Mouse (Mus musculus) heart, postnatal 36 days (tissue): ENCODE measurements at regions not wholly inside any gene's neighbourhood (a gene's known extent, or its start where the extent isn't known, plus 50 kb on each side); places are given as distances from the start of the nearest gene placed in this dataset.

Source experiments
- DNase-seq, 2 experiments: peaks; one replicate each; pipeline ENCODE4 v3.0.0; 2021 to 2022
- intact Hi-C: fragments of 180-260 bp; cut with DNase I; formaldehyde crosslinking; loops from one replicate; pipeline ENCODE4 v1.15.1; 2025

GRCm38 (mm10) chr14:55301996-55302395, 80.2 kb downstream of the Dhrs2 start:
- intact Hi-C loops: loop anchor here (5.0 kb wide), 1 partner anchor 45 kb away; no protein-coding TSS in a partner anchor

GRCm38 (mm10) chr14:55313615-55314014, 91.8 kb downstream of the Dhrs2 start:
- no peak for DNase-seq
- intact Hi-C loops: no loop called here

More at GRCm38 (mm10) chr14:55301996-55302395, 80.2 kb downstream of the Dhrs2 start:
- DNase-seq: no peak

GRCm38 (mm10) chr14:55323897-55324296, 102.1 kb downstream of the Dhrs2 start:
- no peak for DNase-seq
- intact Hi-C loops: no loop called here

GRCm38 (mm10) chr14:55324335-55324734, 102.5 kb downstream of the Dhrs2 start:
- intact Hi-C loops: no loop called here
- DNase-seq: no peak

GRCm38 (mm10) chr14:55333812-55334211, 112.0 kb downstream of the Dhrs2 start:
- intact Hi-C loops: no loop called here

GRCm38 (mm10) chr14:55334305-55334704, 112.5 kb downstream of the Dhrs2 start:
- intact Hi-C loops: no loop called here
- DNase-seq: no peak

More at GRCm38 (mm10) chr14:55333812-55334211, 112.0 kb downstream of the Dhrs2 start:
- no peak for DNase-seq

- intact Hi-C loops: no loop called here
- DNase-seq: no peak
Observed at GRCm38 (mm10) chr14:55335586-55335985, 113.8 kb downstream of the Dhrs2 start.

GRCm38 (mm10) chr14:55336451-55337195, 114.8 kb downstream of the Dhrs2 start:
- DNase-seq: no peak
- intact Hi-C loops: no loop called here

GRCm38 (mm10) chr14:55338010-55338409, 116.2 kb downstream of the Dhrs2 start:
- intact Hi-C loops: no loop called here
- DNase-seq: no peak

- DNase-seq: no peak
- intact Hi-C loops: no loop called here
Observed at GRCm38 (mm10) chr14:55338500-55338899, 116.7 kb downstream of the Dhrs2 start.

GRCm38 (mm10) chr14:55339036-55339614, 117.3 kb downstream of the Dhrs2 start:
- intact Hi-C loops: no loop called here

GRCm38 (mm10) chr14:55343341-55343740, 121.5 kb downstream of the Dhrs2 start:
- no peak for DNase-seq
- intact Hi-C loops: no loop called here

More at GRCm38 (mm10) chr14:55339036-55339614, 117.3 kb downstream of the Dhrs2 start:
- DNase-seq: no peak

- intact Hi-C loops: no loop called here
- DNase-seq: no peak
Observed at GRCm38 (mm10) chr14:55343914-55344313, 122.1 kb downstream of the Dhrs2 start.

GRCm38 (mm10) chr14:55345091-55345490, 123.3 kb downstream of the Dhrs2 start:
- no peak for DNase-seq
- intact Hi-C loops: loop anchor here (5.0 kb wide), 1 partner anchor 43 kb away; no protein-coding TSS in a partner anchor

- intact Hi-C loops: loop anchor here (5.0 kb wide), 1 partner anchor 46 kb away; no protein-coding TSS in a partner anchor
- peak in 1 of 2 experiments; percentile 53 for DNase-seq
Observed at GRCm38 (mm10) chr14:55348098-55348497, 126.3 kb downstream of the Dhrs2 start.

GRCm38 (mm10) chr14:55357258-55357657, 121.3 kb upstream of the Dhrs4 start:
- DNase-seq: no peak

GRCm38 (mm10) chr14:55358429-55358828, 120.1 kb upstream of the Dhrs4 start:
- DNase-seq: no peak
- intact Hi-C loops: no loop called here

More at GRCm38 (mm10) chr14:55357258-55357657, 121.3 kb upstream of the Dhrs4 start:
- intact Hi-C loops: no loop called here

- intact Hi-C loops: no loop called here
Observed at GRCm38 (mm10) chr14:55362316-55362715, 116.2 kb upstream of the Dhrs4 start.

GRCm38 (mm10) chr14:55362757-55363156, 115.8 kb upstream of the Dhrs4 start:
- intact Hi-C loops: no loop called here
- DNase-seq: no peak

More at GRCm38 (mm10) chr14:55362316-55362715, 116.2 kb upstream of the Dhrs4 start:
- peak in 1 of 2 experiments; percentile 11 for DNase-seq

GRCm38 (mm10) chr14:55370384-55370783, 108.2 kb upstream of the Dhrs4 start:
- DNase-seq: no peak
- intact Hi-C loops: no loop called here

- intact Hi-C loops: no loop called here
- DNase-seq: no peak
Observed at GRCm38 (mm10) chr14:55372960-55373359, 105.6 kb upstream of the Dhrs4 start.

- intact Hi-C loops: no loop called here
- peak; percentile 12 to 40 for DNase-seq
Observed at GRCm38 (mm10) chr14:55386773-55387172, 91.8 kb upstream of the Dhrs4 start.
